Mouse (Mus musculus) lung, embryonic 15.5 days (tissue): ENCODE data around the gene Trappc12. TPM values are rescaled to one million over a fixed set of nuclear protein-coding genes. Genes with fewer than 3 reads are reported as not detected.
"Not testable (repeated sequence)": the region's sequence is repeated elsewhere in the genome, so short reads cannot be mapped to it uniquely, and the experiment has no call there.

Experiments used
- ATAC-seq: fragments of 200-750 bp; cut with Nextera tagmentation; 2 replicates; pipeline ENCODE4 v1.8.0; 2017; ENCODE audit warnings: moderate number of reproducible peaks, borderline replicate concordance; ENCODE audit not compliant: low FRiP score, low TSS enrichment; ENCODE audit errors: extremely low read depth
- H3K27ac ChIP-seq: fragments of 300-500 bp; sonication (generic); 2 replicates; pipeline ENCODE4 v1.5.1; 2015; ENCODE audit warnings: moderate library complexity, mild to moderate bottlenecking, inconsistent platforms
- H3K27me3 ChIP-seq: fragments of 300-500 bp; sonication (generic); 2 replicates; pipeline ENCODE4 v1.6.1; 2015; ENCODE audit warnings: inconsistent platforms
- H3K36me3 ChIP-seq: fragments of 300-500 bp; sonication (generic); 2 replicates; pipeline ENCODE4 v1.6.1; 2015; ENCODE audit warnings: inconsistent platforms
- H3K4me1 ChIP-seq: fragments of 300-500 bp; sonication (generic); 2 replicates; pipeline ENCODE4 v1.6.1; 2015; ENCODE audit warnings: inconsistent platforms
- H3K4me2 ChIP-seq: fragments of 300-500 bp; sonication (generic); 2 replicates; pipeline ENCODE4 v1.6.1; 2015; ENCODE audit warnings: inconsistent platforms, mild to moderate bottlenecking, moderate library complexity
- H3K4me3 ChIP-seq: fragments of 300-500 bp; sonication (generic); 2 replicates; pipeline ENCODE4 v1.5.1; 2015; ENCODE audit warnings: mild to moderate bottlenecking, inconsistent platforms
- H3K9ac ChIP-seq: fragments of 300-500 bp; sonication (generic); 2 replicates; pipeline ENCODE4 v1.6.1; 2015; ENCODE audit warnings: inconsistent platforms
- H3K9me3 ChIP-seq: fragments of 300-500 bp; sonication (generic); 2 replicates; pipeline ENCODE4 v1.6.1; 2016; ENCODE audit warnings: inconsistent platforms
- WGBS: fragments of 180-500 bp; shearing (Covaris S2); methylation state at CpG from one replicate; pipeline ENCODE4 v1.1.7; 2015; 5-methylcytosine and 5-hydroxymethylcytosine counted together
- polyA plus RNA-seq: library from polyadenylated mRNA; unstranded; fragments of >200 nt; fragmentation: Nextera tagmentation; extraction: Ambion mirVana; gene quantifications from 2 replicates; pipeline ENCODE4 v1.2.1, GENCODE M21; 2015

Gene Trappc12
- polyA plus RNA-seq, 1 experiment from 2014 or later, result 41.5 TPM

- Histone ChIP-seq H3K4me2 (no peak overlapping the region), H3K9ac (no peak overlapping the region), H3K36me3 (no peaks in the 10 kb centered on the region), H3K9me3 (no peaks in the 10 kb centered on the region), H3K27ac (no peak overlapping the region), H3K27me3 (no peaks in the 10 kb centered on the region), H3K4me1 (no peaks in the 10 kb centered on the region), H3K4me3 (no peak overlapping the region)
- ATAC-seq, result no peak
- WGBS, result 82% methylated on average over 6 of the region's 6 CpGs
These were observed 25.4 kb upstream of the Trappc12 start for GRCm38 (mm10) chr12:28775627-28776026.

GRCm38 (mm10) chr12:28775120-28775519 lies 24.8 kb upstream of the Trappc12 start:
- Histone ChIP-seq H3K27ac (no peak overlapping the region), H3K9me3 (no peaks in the 10 kb centered on the region), H3K4me1 (no peaks in the 10 kb centered on the region), H3K9ac (no peak overlapping the region), H3K4me2 (no peak overlapping the region), H3K27me3 (no peaks in the 10 kb centered on the region), H3K4me3 (no peak overlapping the region), H3K36me3 (no peaks in the 10 kb centered on the region)
- no peak for ATAC-seq
- 62% methylated on average over 8 of the region's 8 CpGs for WGBS

- Histone ChIP-seq H3K27ac (no peak overlapping the region), H3K9me3 (no peaks in the 10 kb centered on the region), H3K4me2 (no peak overlapping the region), H3K27me3 (no peaks in the 10 kb centered on the region), H3K4me3 (no peak overlapping the region), H3K4me1 (no peaks in the 10 kb centered on the region), H3K9ac (no peak overlapping the region), H3K36me3 (no peaks in the 10 kb centered on the region)
- 78% methylated on average over 3 of the region's 3 CpGs for WGBS
- ATAC-seq, result no peak
These were observed 23.5 kb upstream of the Trappc12 start for GRCm38 (mm10) chr12:28773815-28774214.

- Histone ChIP-seq H3K9ac (no peak overlapping the region), H3K36me3 (no peaks in the 10 kb centered on the region), H3K4me2 (no peak overlapping the region), H3K9me3 (no peaks in the 10 kb centered on the region), H3K27me3 (no peaks in the 10 kb centered on the region), H3K4me3 (no peak overlapping the region), H3K27ac (no peak overlapping the region), H3K4me1 (no peaks in the 10 kb centered on the region)
- ATAC-seq, result no peak
- 92% methylated on average over 7 of the region's 7 CpGs for WGBS
These were observed 19.7 kb upstream of the Trappc12 start for GRCm38 (mm10) chr12:28769953-28770352.

GRCm38 (mm10) chr12:28756019-28756418 lies 5.7 kb upstream of the Trappc12 start:
- WGBS, result 81% methylated on average over 4 of the region's 4 CpGs
- Histone ChIP-seq H3K4me1 (0 out of 2 replicates have a peak, but pooled peaks cover 6% of the 10 kb centered on the region), H3K4me3 (no peak overlapping the region), H3K9me3 (no peaks in the 10 kb centered on the region), H3K4me2 (no peak overlapping the region), H3K9ac (no peak overlapping the region), H3K27me3 (no peaks in the 10 kb centered on the region), H3K36me3 (no peaks in the 10 kb centered on the region), H3K27ac (no peak overlapping the region)
- no peak for ATAC-seq

- peak within 1 kb of the TSS; percentile 56 for H3K9ac ChIP-seq
- peak within 1 kb of the TSS; percentile 73 for H3K4me3 ChIP-seq
- 4% methylated on average over 36 of the region's 36 CpGs for WGBS
- no peaks in the 10 kb centered on the region for H3K27me3 ChIP-seq
- H3K36me3 ChIP-seq, result peaks cover under 1% of the 10 kb centered on the region; the same call in 1 of the 2 replicates
- peak within 1 kb of the TSS; percentile 81 for H3K4me2 ChIP-seq
- 0 out of 2 replicates have a peak within 1 kb of the TSS, but pooled peaks have one; percentile 25 for H3K27ac ChIP-seq
- H3K4me1 ChIP-seq, result peaks cover 18% of the 10 kb centered on the region
- ATAC-seq, result peak; percentile 79; the same call in 1 of the 2 replicates
- no peaks in the 10 kb centered on the region for H3K9me3 ChIP-seq
These were observed 1.4 kb upstream of the Trappc12 start, which contains the start of gene Eipr1 for GRCm38 (mm10) chr12:28751508-28752263. TSS of gene Eipr1 (plus strand) at chr12:28751803.

GRCm38 (mm10) chr12:28750876-28751275 lies 604 bp upstream of the Trappc12 start:
- H3K27me3 ChIP-seq, result no peaks in the 10 kb centered on the region
- peak overlapping the region; percentile 81 for H3K4me2 ChIP-seq
- no peaks in the 10 kb centered on the region for H3K9me3 ChIP-seq
- WGBS, result 93% methylated on average over 5 of the region's 5 CpGs
- no peak for ATAC-seq
- H3K4me3 ChIP-seq, result peak overlapping the region; percentile 73; the same call in 1 of the 2 replicates
- no peak overlapping the region for H3K27ac ChIP-seq
- H3K4me1 ChIP-seq, result peaks cover 18% of the 10 kb centered on the region
- no peak overlapping the region for H3K9ac ChIP-seq
- H3K36me3 ChIP-seq, result peaks cover 9% of the 10 kb centered on the region

GRCm38 (mm10) chr12:28743328-28743727 lies 6.9 kb downstream of the Trappc12 start:
- 77% methylated on average over 3 of the region's 3 CpGs for WGBS
- Histone ChIP-seq H3K27me3 (no peaks in the 10 kb centered on the region), H3K27ac (no peak overlapping the region), H3K9ac (no peak overlapping the region), H3K4me2 (no peak overlapping the region), H3K4me3 (no peak overlapping the region), H3K36me3 (peaks cover 26% of the 10 kb centered on the region), H3K9me3 (no peaks in the 10 kb centered on the region), H3K4me1 (no peaks in the 10 kb centered on the region)
- ATAC-seq, result no peak

GRCm38 (mm10) chr12:28735293-28735692 lies 15.0 kb downstream of the Trappc12 start:
- H3K36me3 ChIP-seq, result peaks cover 37% of the 10 kb centered on the region
- no peak overlapping the region for H3K4me2 ChIP-seq
- no peak for ATAC-seq
- H3K27ac ChIP-seq, result no peak overlapping the region
- H3K4me1 ChIP-seq, result no peaks in the 10 kb centered on the region
- no peaks in the 10 kb centered on the region for H3K9me3 ChIP-seq
- no peak overlapping the region for H3K9ac ChIP-seq
- no peak overlapping the region for H3K4me3 ChIP-seq
- H3K27me3 ChIP-seq, result no peaks in the 10 kb centered on the region
- WGBS, result 94% methylated on average over 3 of the region's 3 CpGs

- H3K9ac ChIP-seq, result no peak overlapping the region
- no peak for ATAC-seq
- no peak overlapping the region for H3K4me3 ChIP-seq
- 88% methylated on average over 1 of the region's 1 CpGs for WGBS
- H3K4me1 ChIP-seq, result no peaks in the 10 kb centered on the region
- no peak overlapping the region for H3K4me2 ChIP-seq
- no peaks in the 10 kb centered on the region for H3K27me3 ChIP-seq
- peaks cover 37% of the 10 kb centered on the region for H3K36me3 ChIP-seq
- H3K9me3 ChIP-seq, result no peaks in the 10 kb centered on the region
- no peak overlapping the region for H3K27ac ChIP-seq
These were observed 16.0 kb downstream of the Trappc12 start for GRCm38 (mm10) chr12:28734271-28734670.

GRCm38 (mm10) chr12:28733520-28734245 lies 16.6 kb downstream of the Trappc12 start:
- 95% methylated on average over 6 of the region's 6 CpGs for WGBS

GRCm38 (mm10) chr12:28732631-28733030 lies 17.6 kb downstream of the Trappc12 start:
- H3K9me3 ChIP-seq, result no peaks in the 10 kb centered on the region
- 87% methylated on average over 8 of the region's 8 CpGs for WGBS
- no peak overlapping the region for H3K9ac ChIP-seq
- H3K4me1 ChIP-seq, result no peaks in the 10 kb centered on the region
- H3K27ac ChIP-seq, result no peak overlapping the region
- H3K4me2 ChIP-seq, result no peak overlapping the region
- no peaks in the 10 kb centered on the region for H3K27me3 ChIP-seq
- H3K4me3 ChIP-seq, result no peak overlapping the region
- peaks cover 44% of the 10 kb centered on the region for H3K36me3 ChIP-seq
- ATAC-seq, result no peak

More at GRCm38 (mm10) chr12:28733520-28734245, 16.6 kb downstream of the Trappc12 start:
- not testable (repeated sequence) for H3K4me2 ChIP-seq, H3K9ac ChIP-seq, H3K27ac ChIP-seq, H3K4me1 ChIP-seq, H3K27me3 ChIP-seq, H3K9me3 ChIP-seq, ATAC-seq, H3K4me3 ChIP-seq
- H3K36me3 ChIP-seq, result peaks cover 39% of the 10 kb centered on the region
